Mouse (Mus musculus) thymus, adult 2 months (tissue): ENCODE measurements around the gene Yars.

Source experiments
- CTCF ChIP-seq: fragments of 200-500 bp; IDR thresholded peaks from 2 replicates; pipeline ENCODE4 v1.5.1; 2012; ENCODE audit warnings: mild to moderate bottlenecking, control low read depth, low read length, moderate library complexity, borderline replicate concordance; ENCODE audit not compliant: control insufficient read depth, poor library complexity, insufficient read depth; ENCODE audit errors: extremely low read depth
- POLR2A ChIP-seq: fragments of 200-500 bp; IDR thresholded peaks from 2 replicates; pipeline ENCODE4 v1.6.1; 2012; ENCODE audit warnings: mild to moderate bottlenecking, low read length, control low read depth, moderate library complexity; ENCODE audit not compliant: control insufficient read depth, poor library complexity, insufficient read depth; ENCODE audit errors: extremely low read depth

DNA sequence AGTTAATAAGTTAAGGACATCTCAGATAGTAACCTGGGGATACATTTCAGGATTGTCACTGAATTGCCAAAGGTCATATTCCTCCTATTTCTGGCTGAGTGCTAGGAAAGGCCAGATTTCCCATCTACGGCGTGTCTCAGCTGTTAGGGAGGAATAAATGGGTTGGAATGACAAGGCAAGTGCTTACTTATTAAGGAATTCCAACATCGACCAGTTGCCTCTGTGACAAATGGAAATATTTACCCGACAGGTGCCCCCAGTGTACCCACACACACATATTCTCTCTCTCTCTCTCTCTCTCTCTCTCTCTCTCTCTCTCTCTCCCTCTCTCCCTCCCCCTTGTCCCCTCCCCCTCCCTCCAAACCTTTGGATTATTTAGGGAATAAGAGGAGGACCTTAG is 43.6 kb upstream of the Yars start:
- TF ChIP-seq CTCF, result no peak
- TF ChIP-seq POLR2A, result no peak
